Mouse (Mus musculus): ENCODE measurements around the gene Gm49369.

- TF ChIP-seq POLR2A (IDR thresholded peaks at IDR 0.05; ENCODE audit: low read depth, low read length), result no peak
- TF ChIP-seq CTCF (IDR thresholded peaks at IDR 0.05; ENCODE audit: extremely low read depth, insufficient read length, insufficient replicate concordance, low read depth, low read length), result no peak
These were observed 13.0 kb upstream of the Gm49369 start for GRCm38 (mm10) chr7:142395472-142395871.
